Comparison of ENCODE assay signal across 8 mouse cellular contexts in genomic region chr3:27710648-27711428, GRCm38 (mm10). TPM values are rescaled to one million over a fixed set of nuclear protein-coding genes. Genes with fewer than 3 reads are reported as not detected.
DNase-seq lines count a peak whose midpoint lies in the region; ATAC-seq lines count a peak whose summit lies in the region.

Gene Fndc3b, minus strand, starts transcription at chr3:27711307.

- peak within 1 kb of the TSS; percentile 69 for H3K9ac ChIP-seq in embryonic facial prominence, embryonic 15.5 days
- peak within 1 kb of the TSS; percentile 98 for H3K9ac ChIP-seq in heart, embryonic 11.5 days (ENCODE audit: low read depth, low read length)
- peak within 1 kb of the TSS; percentile 88 for H3K9ac ChIP-seq in kidney, embryonic 15.5 days

- peaks cover 55% of the 10 kb centered on the region for H3K27me3 ChIP-seq in erythroblast, embryonic 14.5 days (ENCODE audit: control insufficient read depth)
- H3K27me3 ChIP-seq in embryonic facial prominence, embryonic 15.5 days, result no peaks in the 10 kb centered on the region
- no peaks in the 10 kb centered on the region for H3K27me3 ChIP-seq in heart, embryonic 11.5 days (ENCODE audit: control insufficient read depth, insufficient read depth, low read length)
- H3K27me3 ChIP-seq in kidney, embryonic 15.5 days, result no peaks in the 10 kb centered on the region

- H3K9me3 ChIP-seq in erythroblast, embryonic 14.5 days (ENCODE audit: control insufficient read depth, low read length), result no peaks in the 10 kb centered on the region
- H3K9me3 ChIP-seq in embryonic facial prominence, embryonic 15.5 days (replicated peaks), result no peaks in the 10 kb centered on the region
- no peaks in the 10 kb centered on the region for H3K9me3 ChIP-seq in heart, embryonic 11.5 days (replicated peaks; ENCODE audit: control insufficient read depth, low read length)
- H3K9me3 ChIP-seq in kidney, embryonic 15.5 days (replicated peaks), result no peaks in the 10 kb centered on the region

- DNase-seq in liver, result peak; percentile 86
- peak; percentile 76 to 86 for DNase-seq in monocyte, adult 2 months (ENCODE audit: low read depth in 1 of 2, low spot score in 2 of 2)
- peak; percentile 66 to 76 for DNase-seq in spleen, postnatal 14 days (ENCODE audit: low spot score in 2 of 2)

- peak within 1 kb of the TSS; percentile 50 for H3K4me2 ChIP-seq in embryonic facial prominence, embryonic 15.5 days (replicated peaks)
- peak within 1 kb of the TSS; percentile 82 for H3K4me2 ChIP-seq in heart, embryonic 11.5 days
- peak within 1 kb of the TSS; percentile 78 for H3K4me2 ChIP-seq in kidney, embryonic 15.5 days

- peak within 1 kb of the TSS; percentile 62 for H3K4me3 ChIP-seq in erythroblast, embryonic 14.5 days (replicated peaks)
- peak within 1 kb of the TSS; percentile 94 for H3K4me3 ChIP-seq in embryonic facial prominence, embryonic 15.5 days (replicated peaks)
- peak within 1 kb of the TSS; percentile 88 for H3K4me3 ChIP-seq in heart, embryonic 11.5 days (ENCODE audit: low read depth, low read length)
- H3K4me3 ChIP-seq in kidney, embryonic 15.5 days (replicated peaks), result peak within 1 kb of the TSS; percentile 94

- ATAC-seq in erythroblast, adult 5-6 weeks (replicated peaks; ENCODE audit: low FRiP score, poor library complexity, severe bottlenecking), result no peak
- peak; percentile 89 for ATAC-seq in embryonic facial prominence, embryonic 15.5 days (ENCODE audit: insufficient number of reproducible peaks, low FRiP score, low TSS enrichment, low read depth)
- peak; percentile 74 for ATAC-seq in heart, embryonic 11.5 days (replicated peaks; ENCODE audit: insufficient number of reproducible peaks, low FRiP score, low TSS enrichment)
- peak; percentile 86 for ATAC-seq in kidney, embryonic 15.5 days (replicated peaks; ENCODE audit: low FRiP score)

- peak within 1 kb of the TSS; percentile 97 for H3K27ac ChIP-seq in embryonic facial prominence, embryonic 15.5 days (replicated peaks)
- H3K27ac ChIP-seq in heart, embryonic 11.5 days (ENCODE audit: low read depth, low read length), result peak within 1 kb of the TSS; percentile 99
- H3K27ac ChIP-seq in kidney, embryonic 15.5 days, result peak within 1 kb of the TSS; percentile 100

- WGBS in embryonic facial prominence, embryonic 15.5 days, result under 1% methylated on average over 90 of the region's 90 CpGs
- under 1% methylated on average over 75 of the region's 90 CpGs for WGBS in heart, embryonic 11.5 days (ENCODE audit: insufficient replicate concordance)
- WGBS in kidney, embryonic 15.5 days, result under 1% methylated on average over 83 of the region's 90 CpGs

- H3K36me3 ChIP-seq in erythroblast, embryonic 14.5 days (ENCODE audit: control insufficient read depth), result no peaks in the 10 kb centered on the region
- H3K36me3 ChIP-seq in embryonic facial prominence, embryonic 15.5 days, result no peaks in the 10 kb centered on the region
- no peaks in the 10 kb centered on the region for H3K36me3 ChIP-seq in heart, embryonic 11.5 days (ENCODE audit: control insufficient read depth, insufficient read depth, low read length)
- no peaks in the 10 kb centered on the region for H3K36me3 ChIP-seq in kidney, embryonic 15.5 days

- H3K4me1 ChIP-seq in erythroblast, embryonic 14.5 days (ENCODE audit: control insufficient read depth), result peaks cover 3% of the 10 kb centered on the region
- peaks cover 16% of the 10 kb centered on the region for H3K4me1 ChIP-seq in embryonic facial prominence, embryonic 15.5 days
- peaks cover 19% of the 10 kb centered on the region for H3K4me1 ChIP-seq in heart, embryonic 11.5 days (ENCODE audit: control insufficient read depth, insufficient read depth, low read length)
- peaks cover 45% of the 10 kb centered on the region for H3K4me1 ChIP-seq in kidney, embryonic 15.5 days

RNA-seq across cellular contexts. Expression of gene Fndc3b, which starts in this region (rescaled TPM):
- polyA plus RNA-seq in erythroblast, embryonic 14.5 days (2012), result 0.01 and 0.04 TPM in 2 replicates
- total RNA-seq in erythroblast, adult 5-6 weeks (2015; ENCODE audit: low replicate concordance), result 6.7 and 7.7 TPM in 2 replicates
- 1.3 and 1.5 TPM in 2 replicates for total RNA-seq in erythroblast, adult 5-6 weeks (2017; ENCODE audit: low replicate concordance)
- 31.8 and 33.9 TPM in 2 replicates for polyA plus RNA-seq in embryonic facial prominence, embryonic 15.5 days (2015; fragmentation: Nextera tagmentation; extraction: Ambion mirVana)
- polyA plus RNA-seq in heart, embryonic 11.5 days (2014; fragmentation: Nextera tagmentation; extraction: Ambion mirVana), result 27.5 and 28.6 TPM in 2 replicates
- polyA plus RNA-seq in kidney, embryonic 15.5 days (2015; fragmentation: Nextera tagmentation; extraction: Ambion mirVana), result 27.9 and 32.8 TPM in 2 replicates

Comparison
In these comparisons a context has a peak if more than half of its experiments do, and no peak if none do; other contexts are left out.
1. RNA of gene Fndc3b (polyA plus RNA-seq): 27.9 to 32.8 TPM in kidney, embryonic 15.5 days, 31.8 to 33.9 TPM in embryonic facial prominence, embryonic 15.5 days and 27.5 to 28.6 TPM in heart, embryonic 11.5 days; 0.01 to 0.04 TPM in erythroblast, embryonic 14.5 days; every median in the first group is over 10 times any median in the second.
2. Peak in every context shown above with its lines, with median percentiles within 50 percentile points of each other: H3K4me3 ChIP-seq, H3K27ac ChIP-seq, H3K4me2 ChIP-seq, H3K9ac ChIP-seq and DNase-seq.